Mouse (Mus musculus): ENCODE measurements around the gene Lrrc1. TPM values are rescaled to one million over a fixed set of nuclear protein-coding genes. Genes with fewer than 3 reads are reported as not detected.

Lrrc1 gene
- polyA plus RNA-seq (2014; fragmentation: Illumina TruSeq; extraction: RNeasy Lipid Tissue Mini Kit (QIAGEN cat#74804); ENCODE audit: low read depth, low replicate concordance), result 18.2 TPM

DNA sequence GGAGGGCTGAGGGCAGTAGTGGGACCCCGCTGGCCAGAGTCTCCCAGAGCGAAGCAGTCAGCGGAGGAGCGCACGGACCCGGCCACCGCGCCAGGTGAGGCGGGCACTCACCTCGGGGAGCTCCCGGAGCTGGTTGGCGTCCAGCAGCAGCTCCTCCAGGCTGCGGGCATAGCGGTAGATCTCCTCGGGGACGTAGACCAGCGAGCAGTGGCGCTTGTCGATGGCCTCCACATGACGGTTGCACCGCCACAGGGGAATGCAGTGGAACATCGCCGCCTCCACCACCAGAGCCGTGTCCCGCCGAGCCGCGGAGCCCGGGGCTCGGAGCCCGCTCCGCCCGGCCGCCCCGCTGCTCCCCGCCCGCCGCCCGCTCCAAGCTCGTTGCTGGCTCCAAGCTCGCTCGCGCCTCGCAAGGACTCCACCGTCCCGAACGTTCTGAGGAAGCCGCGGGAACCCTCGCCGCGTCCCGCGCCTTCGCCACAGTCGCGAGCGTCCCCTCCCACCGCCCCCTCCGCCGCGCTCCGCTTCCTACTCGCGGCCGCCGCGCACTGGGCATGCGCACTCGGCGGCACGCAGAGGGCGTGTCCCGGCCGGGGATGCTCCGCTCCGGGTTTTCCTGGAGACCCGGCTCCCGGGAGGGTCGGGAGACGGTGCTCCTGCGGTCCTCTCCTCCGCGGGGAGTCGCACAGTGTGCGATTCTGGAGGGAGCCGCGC lies at the start of gene Lrrc1:
Gene Lrrc1 (minus strand): TSS at position 517 of the 714 bp plus-strand sequence.

Other genes with a start within 250 kb of the Lrrc1 start
- gene Mlip, start 191.9 kb downstream of the Lrrc1 start, polyA plus RNA-seq (2014; fragmentation: Illumina TruSeq; extraction: RNeasy Lipid Tissue Mini Kit (QIAGEN cat#74804); ENCODE audit: low read depth, low replicate concordance), result 166 TPM
- gene Klhl31, start 91.6 kb upstream of the Lrrc1 start, polyA plus RNA-seq (2014; fragmentation: Illumina TruSeq; extraction: RNeasy Lipid Tissue Mini Kit (QIAGEN cat#74804); ENCODE audit: low read depth, low replicate concordance), result 29.8 TPM
- 9.7 TPM for gene Gclc, start 209.7 kb upstream of the Lrrc1 start, polyA plus RNA-seq (2014; fragmentation: Illumina TruSeq; extraction: RNeasy Lipid Tissue Mini Kit (QIAGEN cat#74804); ENCODE audit: low read depth, low replicate concordance)